Mouse (Mus musculus): Measurements from ENCODE around the gene Abcc2.

GRCm38 (mm10) chr19:43815661-43816414 is 33.8 kb downstream of the Abcc2 start:
- TF ChIP-seq CTCF (IDR thresholded peaks at IDR 0.05; ENCODE audit: low read depth, low read length) (no peak), POLR2A (IDR thresholded peaks at IDR 0.05; ENCODE audit: extremely low read depth, insufficient read depth, low read length) (no peak)

All from liver, adult 2 months (tissue).